Mouse (Mus musculus): ENCODE data around the gene Egfl8. TPM values are rescaled to one million over a fixed set of nuclear protein-coding genes. Genes with fewer than 3 reads are reported as not detected.

Gene Egfl8
- total RNA-seq, 2 experiments from 2014 or later = 1.7 to 1.8 TPM

GRCm38 (mm10) chr17:34585877-34586771 lies 29.6 kb downstream of the Egfl8 start:
- intact Hi-C loops (cut with DNase I) = loop anchor here (2.0 to 10.0 kb wide), 2 partner anchors 17 to 461 kb away; partner anchors contain the start of gene Brd2

DNA sequence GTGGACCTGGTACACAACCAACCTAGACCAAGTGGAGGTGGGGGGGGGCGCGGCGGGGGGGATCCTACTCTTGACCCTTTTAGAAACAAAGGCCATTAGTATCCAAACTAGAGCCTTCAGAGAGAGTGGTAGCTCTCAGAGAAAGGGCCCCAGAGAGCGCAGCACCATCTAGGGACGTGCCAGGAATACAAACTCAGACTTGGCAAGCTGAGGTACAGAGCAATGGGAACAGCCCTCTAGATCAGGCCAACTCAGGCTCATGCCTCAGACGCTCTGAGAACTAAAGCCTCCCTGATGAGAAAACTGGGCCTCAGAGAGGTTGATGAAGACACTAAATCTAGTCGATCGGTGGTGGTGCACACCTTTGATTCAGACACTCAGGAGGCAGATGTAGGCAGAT lies 30.6 kb downstream of the Egfl8 start:
- DNase-seq (ENCODE audit: low spot score) = no peak
- intact Hi-C loops (cut with DNase I) = loop anchor here (2.0 to 10.0 kb wide), 2 partner anchors 16 to 460 kb away; partner anchors contain the start of gene Brd2

More at GRCm38 (mm10) chr17:34585877-34586771, 29.6 kb downstream of the Egfl8 start:
- no peak for DNase-seq (ENCODE audit: low spot score)

GRCm38 (mm10) chr17:34583819-34584218 lies 32.0 kb downstream of the Egfl8 start:
- no peak for DNase-seq (ENCODE audit: low spot score)
- intact Hi-C loops (cut with DNase I) = loop anchor here (2.0 to 10.0 kb wide), 2 partner anchors 15 to 459 kb away; partner anchors contain the start of gene Brd2

DNA sequence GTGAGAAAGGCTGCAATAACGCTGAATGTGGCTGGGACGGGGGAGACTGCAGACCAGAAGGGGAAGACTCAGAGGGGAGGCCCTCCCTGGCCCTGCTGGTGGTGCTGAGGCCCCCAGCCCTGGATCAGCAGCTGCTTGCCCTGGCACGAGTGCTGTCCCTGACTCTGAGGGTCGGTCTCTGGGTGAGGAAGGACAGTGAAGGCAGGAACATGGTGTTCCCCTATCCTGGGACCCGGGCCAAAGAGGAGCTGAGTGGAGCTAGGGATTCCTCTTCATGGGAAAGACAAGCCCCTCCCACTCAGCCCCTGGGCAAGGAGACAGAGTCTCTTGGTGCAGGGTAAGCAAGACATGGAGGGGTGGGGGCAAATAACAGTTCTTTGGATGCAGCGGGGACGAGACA lies 32.4 kb downstream of the Egfl8 start:
- DNase-seq (ENCODE audit: low spot score) = no peak
- intact Hi-C loops (cut with DNase I) = loop anchor here (10.0 kb wide), 1 partner anchor 459 kb away; the partner anchor contains the start of gene Brd2

- DNase-seq (ENCODE audit: low spot score) = no peak
- intact Hi-C loops (cut with DNase I) = loop anchor here (10.0 kb wide), 1 partner anchor 458 kb away; the partner anchor contains the start of gene Brd2
These were observed 33.2 kb downstream of the Egfl8 start for GRCm38 (mm10) chr17:34582528-34582927.

DNA sequence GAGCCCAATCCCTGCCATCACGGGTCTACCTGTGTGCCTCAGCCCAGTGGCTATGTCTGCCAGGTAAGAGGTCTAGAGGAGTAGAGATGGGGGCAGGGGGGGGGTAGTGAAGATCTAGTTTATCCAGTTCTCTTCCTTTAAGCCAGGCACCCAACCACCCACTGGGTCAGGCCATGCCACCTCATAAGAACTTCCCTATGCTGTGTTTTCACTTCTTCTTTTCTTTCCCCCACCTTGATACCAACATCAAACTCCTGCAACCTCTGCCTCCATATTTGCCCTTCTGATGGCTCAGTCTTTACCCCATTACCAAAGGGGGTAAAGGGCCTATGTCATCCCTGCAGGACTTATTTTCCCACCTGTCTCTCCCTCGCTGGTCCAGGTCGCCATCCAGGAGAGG lies 37.7 kb downstream of the Egfl8 start:
- intact Hi-C loops (cut with DNase I) = no loop called here

GRCm38 (mm10) chr17:34576577-34576976 lies 39.2 kb downstream of the Egfl8 start:
- intact Hi-C loops (cut with DNase I) = no loop called here
- DNase-seq (ENCODE audit: low spot score) = no peak

More for the DNA sequence above, 37.7 kb downstream of the Egfl8 start:
- no peak for DNase-seq (ENCODE audit: low spot score)

- no peak for DNase-seq (ENCODE audit: low spot score)
- intact Hi-C loops (cut with DNase I) = loop anchor here (5.0 kb wide), 1 partner anchor 45 kb away; the partner anchor contains the start of gene Egfl8
These were observed 43.4 kb downstream of the Egfl8 start for GRCm38 (mm10) chr17:34572361-34572760.

- DNase-seq (ENCODE audit: low spot score) = no peak
- intact Hi-C loops (cut with DNase I) = loop anchor here (5.0 kb wide), 1 partner anchor 45 kb away; the partner anchor contains the start of gene Egfl8
These were observed 43.9 kb downstream of the Egfl8 start for GRCm38 (mm10) chr17:34571875-34572274.

DNA sequence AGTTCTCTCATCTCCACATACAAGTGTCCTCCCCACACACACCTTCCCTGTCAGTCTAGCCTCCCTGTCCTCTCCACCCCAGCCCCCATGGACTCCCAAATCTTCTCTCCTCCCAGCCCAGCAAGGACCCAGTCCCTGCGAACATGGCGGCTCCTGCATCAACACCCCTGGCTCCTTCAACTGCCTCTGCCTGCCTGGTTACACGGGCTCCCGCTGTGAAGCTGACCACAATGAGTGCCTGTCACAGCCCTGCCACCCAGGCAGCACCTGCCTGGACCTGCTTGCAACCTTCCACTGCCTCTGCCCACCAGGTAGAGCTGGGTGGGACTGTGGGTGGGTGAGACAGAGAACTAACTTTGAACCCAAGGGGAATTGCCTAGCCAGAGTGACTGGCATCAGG lies 45.9 kb downstream of the Egfl8 start:
- DNase-seq (ENCODE audit: low spot score) = no peak
- intact Hi-C loops (cut with DNase I) = loop anchor here (2.0 to 5.0 kb wide), 2 partner anchors 15 to 47 kb away; partner anchors contain the start of gene Egfl8

GRCm38 (mm10) chr17:34568421-34568820 lies 47.4 kb downstream of the Egfl8 start:
- intact Hi-C loops (cut with DNase I) = loop anchor here (2.0 kb wide), 1 partner anchor 16 kb away; no protein-coding TSS in a partner anchor
- no peak for DNase-seq (ENCODE audit: low spot score)

DNA sequence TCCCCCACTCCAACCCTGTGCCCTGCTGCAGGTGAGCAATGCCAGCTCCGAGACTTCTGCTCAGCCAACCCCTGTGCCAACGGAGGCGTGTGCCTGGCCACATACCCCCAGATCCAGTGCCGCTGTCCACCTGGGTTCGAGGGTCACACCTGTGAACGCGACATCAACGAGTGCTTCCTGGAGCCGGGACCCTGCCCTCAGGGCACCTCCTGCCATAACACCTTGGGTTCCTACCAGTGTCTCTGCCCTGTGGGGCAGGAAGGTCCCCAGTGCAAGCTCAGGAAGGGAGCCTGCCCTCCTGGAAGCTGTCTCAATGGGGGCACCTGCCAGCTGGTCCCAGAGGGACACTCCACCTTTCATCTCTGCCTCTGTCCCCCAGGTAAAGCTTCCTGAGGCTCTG lies 48.5 kb downstream of the Egfl8 start:
- DNase-seq (ENCODE audit: low spot score) = no peak
- intact Hi-C loops (cut with DNase I) = no loop called here

DNA sequence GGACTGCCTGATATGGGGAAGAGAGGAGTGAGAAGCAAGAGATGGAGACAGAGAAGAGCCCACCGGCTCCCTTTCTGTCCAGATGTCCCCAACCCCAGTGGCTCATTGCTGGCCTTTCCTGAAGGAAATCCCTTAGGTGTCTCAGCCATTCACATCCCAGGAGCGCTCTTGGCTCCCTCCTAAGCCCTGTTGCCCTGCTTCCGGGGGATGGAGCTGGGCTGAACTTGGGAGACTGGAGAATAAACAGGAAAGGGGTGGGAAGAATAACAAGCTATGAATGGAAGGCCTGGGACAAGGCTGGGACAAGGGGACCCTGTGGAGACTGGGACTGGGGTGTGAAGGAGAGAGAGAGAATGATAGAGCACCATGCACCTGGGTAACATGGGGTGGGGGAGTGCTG lies 51.0 kb downstream of the Egfl8 start:
- peak; percentile 71 for DNase-seq (ENCODE audit: low spot score)
- intact Hi-C loops (cut with DNase I) = no loop called here

DNA sequence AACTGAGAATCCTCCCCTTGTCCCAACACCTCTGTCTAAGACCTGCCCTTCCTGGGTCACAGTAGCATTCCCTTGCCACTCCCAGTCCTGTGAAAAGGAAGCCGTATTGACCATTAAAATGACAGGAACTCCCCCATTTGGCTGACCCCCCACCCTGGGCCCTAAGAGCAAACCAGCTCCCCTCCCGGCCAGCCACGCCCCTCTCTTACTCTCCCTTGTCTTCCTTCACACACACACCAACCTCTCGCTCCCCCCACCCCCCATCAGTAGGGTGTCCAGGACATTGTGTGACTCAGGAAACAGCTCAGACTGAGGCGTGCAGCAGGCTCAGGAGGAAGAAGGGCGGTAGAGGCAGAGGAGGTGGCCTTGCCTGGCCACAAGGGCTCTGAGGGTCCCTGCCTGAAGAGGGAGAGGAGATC lies 51.8 kb downstream of the Egfl8 start, which contains the start of gene Notch4:
Gene Notch4, plus strand, starts transcription at position 266 of the 419 bp plus-strand sequence.
- DNase-seq (ENCODE audit: low spot score) = peak; percentile 64
- intact Hi-C loops (cut with DNase I) = no loop called here

DNA sequence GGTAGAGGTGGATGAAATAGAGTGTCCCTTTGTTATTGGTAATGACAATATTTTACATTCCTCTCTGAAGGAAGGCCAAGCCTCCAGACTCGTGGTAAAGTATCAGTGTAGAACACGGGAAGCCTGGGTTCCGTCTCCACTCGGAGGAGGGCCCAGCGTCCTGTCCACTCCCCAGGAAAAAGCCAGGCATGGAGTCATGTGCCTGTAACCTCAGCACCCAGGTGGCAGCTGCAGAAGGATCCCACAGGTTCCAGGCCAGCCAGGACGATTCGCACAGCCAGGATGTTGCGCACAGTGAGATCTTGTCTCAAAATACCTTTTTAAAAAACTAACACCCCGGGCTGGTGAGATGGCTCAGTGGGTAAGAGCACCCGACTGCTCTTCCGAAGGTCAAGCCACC lies 52.4 kb downstream of the Egfl8 start:
- intact Hi-C loops (cut with DNase I) = no loop called here
- no peak for DNase-seq (ENCODE audit: low spot score)

Other genes starting within 250 kb of the Egfl8 start
- gene Btnl1, start 238.8 kb downstream of the Egfl8 start, total RNA-seq (2021) = not detected
- under 1 TPM in 1 of 2 experiments, not detected in 1; 0.34 TPM for gene BC051142, start 217.2 kb downstream of the Egfl8 start, total RNA-seq (2021)
- gene Btnl4, start 138.7 kb downstream of the Egfl8 start, total RNA-seq (2021) = not detected
- not detected for gene Btnl6, start 98.6 kb downstream of the Egfl8 start, total RNA-seq (2021)
- gene Notch4, start 51.7 kb downstream of the Egfl8 start, total RNA-seq (2021) = 10 to 100 TPM; 35.3 to 47.2 TPM
- gene Gpsm3, start 26.2 kb downstream of the Egfl8 start, total RNA-seq (2021) = 1 to 10 TPM; 4.1 to 4.2 TPM
- gene Pbx2, start 24.7 kb downstream of the Egfl8 start, total RNA-seq (2021) = 10 to 100 TPM; 17.6 to 17.8 TPM
- gene Ager, start 18.1 kb downstream of the Egfl8 start, total RNA-seq (2021) = under 1 TPM in 1 of 2 experiments, not detected in 1; 0.56 TPM
- 10 to 100 TPM; 34.9 to 35.0 TPM for gene Rnf5, start 12.3 kb downstream of the Egfl8 start, total RNA-seq (2021)
- 10 to 100 TPM; 65.8 to 66.8 TPM for gene Agpat1, start 11.7 kb downstream of the Egfl8 start, total RNA-seq (2021)
- 10 to 100 TPM; 53.2 to 53.7 TPM for gene Ppt2, start 12.5 kb upstream of the Egfl8 start, total RNA-seq (2021)
- 1 to 10 TPM; 1.1 to 1.9 TPM for gene Prrt1, start 13.6 kb upstream of the Egfl8 start, total RNA-seq (2021)
- gene Fkbpl, start 28.8 kb upstream of the Egfl8 start, total RNA-seq (2021) = 1 to 10 TPM; 6.2 to 6.6 TPM
- gene Atf6b, start 31.2 kb upstream of the Egfl8 start, total RNA-seq (2021) = 10 to 100 TPM; 15.6 to 17.8 TPM
- gene Tnxb, start 54.6 kb upstream of the Egfl8 start, total RNA-seq (2021) = 10 to 100 TPM; 32.1 to 42.1 TPM
- gene C4b, start 127.9 kb upstream of the Egfl8 start, total RNA-seq (2021) = 10 to 100 TPM; 15.0 to 23.3 TPM
- not detected for gene Cyp21a1, start 188.6 kb upstream of the Egfl8 start, total RNA-seq (2021)
- gene Stk19, start 221.0 kb upstream of the Egfl8 start, total RNA-seq (2021) = 10 to 100 TPM in 1 of 2 experiments, 1 to 10 TPM in 1; 9.4 to 12.7 TPM
- gene Dxo, start 221.0 kb upstream of the Egfl8 start, total RNA-seq (2021) = 10 to 100 TPM; 11.1 to 11.6 TPM
- gene Skiv2l, start 234.2 kb upstream of the Egfl8 start, total RNA-seq (2021) = 10 to 100 TPM; 18.4 to 22.6 TPM
- gene Nelfe, start 234.4 kb upstream of the Egfl8 start, total RNA-seq (2021) = 10 to 100 TPM; 15.5 to 16.7 TPM
- gene Cfb, start 246.5 kb upstream of the Egfl8 start, total RNA-seq (2021) = 1 to 10 TPM; 2.8 to 6.0 TPM